In the genomic region with DNA sequence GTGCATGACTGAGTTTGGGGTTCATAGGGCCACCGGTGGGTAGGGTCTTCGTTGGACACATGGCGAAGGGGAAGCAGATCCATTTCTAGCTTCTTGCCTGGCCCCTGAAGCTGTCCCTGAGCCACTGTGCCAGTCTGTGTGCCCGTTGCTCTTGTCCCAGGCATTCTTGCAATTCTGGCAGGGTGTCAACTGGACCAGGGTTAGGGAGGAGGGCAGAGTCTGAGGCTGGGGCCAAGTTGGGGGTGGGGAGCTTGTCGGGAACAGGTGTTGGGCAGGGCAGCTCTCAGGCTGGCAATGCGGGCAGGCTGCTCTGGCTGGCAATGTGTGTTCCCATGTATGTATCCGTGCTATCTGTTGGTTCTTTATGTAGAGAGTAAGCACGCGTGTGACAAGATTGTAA, we compare ENCODE assay signal across 8 mouse cellular contexts. TPM values are rescaled to one million over a fixed set of nuclear protein-coding genes. Genes with fewer than 3 reads are reported as not detected.
DNase-seq lines count a peak whose midpoint lies in the region; ATAC-seq lines count a peak whose summit lies in the region.
"Had no signal": no experiment of that assay in that cellular context is flagged by ENCODE, and none has a peak within 500 bp of the region (broad histone marks: within the 10 kb centered on the region; RNA-seq: fewer than 3 reads in every experiment).

No protein-coding gene starts in this region.

- no peaks in the 10 kb centered on the region; the same call in 1 of the 2 replicates for H3K4me1 ChIP-seq in stomach, embryonic 16.5 days (ENCODE audit: control insufficient read depth, insufficient read depth, low read length)

- no peak overlapping the region for H3K4me2 ChIP-seq in stomach, embryonic 16.5 days (ENCODE audit: low read depth, low read length)

- intact Hi-C loops in heart, postnatal 36 days (cut with DNase I): no loop called here

- no peak overlapping the region for H3K27ac ChIP-seq in stomach, embryonic 16.5 days (ENCODE audit: low read length)

- H3K4me3 ChIP-seq in stomach, embryonic 16.5 days (replicated peaks; ENCODE audit: low read length): no peak overlapping the region

- no peaks in the 10 kb centered on the region for H3K36me3 ChIP-seq in stomach, embryonic 16.5 days (ENCODE audit: control insufficient read depth, insufficient read depth, low read length)

- H3K9me3 ChIP-seq in stomach, embryonic 16.5 days (replicated peaks; ENCODE audit: control insufficient read depth, low read length): no peaks in the 10 kb centered on the region

- peak; percentile 42; the same call in 1 of the 2 replicates for ATAC-seq in stomach, embryonic 16.5 days (ENCODE audit: insufficient read depth, low FRiP score)
- no peak for ATAC-seq in monocyte, adult 5-6 weeks (replicated peaks; ENCODE audit: insufficient number of reproducible peaks, low FRiP score, low TSS enrichment, poor library complexity, severe bottlenecking)

- DNase-seq in ovary, postnatal 36 days (ENCODE audit: low spot score): peak; percentile 49
- no peak for DNase-seq in ovary, postnatal 10 days (ENCODE audit: low spot score)
- peak; percentile 99 to 100 for DNase-seq in cerebellum, postnatal 10 days
- peak; percentile 70 to 73 for DNase-seq in heart, postnatal 36 days
- DNase-seq in layer of hippocampus, adult 11-12 months (ENCODE audit: low spot score): no peak

- 68% methylated on average over 9 of the region's 9 CpGs for WGBS in stomach, embryonic 16.5 days

- H3K9ac ChIP-seq in stomach, embryonic 16.5 days (ENCODE audit: low read length): no peak overlapping the region

- peaks cover 28% of the 10 kb centered on the region for H3K27me3 ChIP-seq in stomach, embryonic 16.5 days (ENCODE audit: control insufficient read depth, insufficient read depth, low read length)

RNA-seq across cellular contexts. Expression of a gene that starts 4.8 kb away (rescaled TPM):
- total RNA-seq in heart, postnatal 36 days (2021): 100 to 1,000 TPM; 160 to 167 TPM
- polyA plus RNA-seq in stomach, embryonic 16.5 days (2015; fragmentation: Nextera tagmentation; extraction: Ambion mirVana): 7.9 and 12.4 TPM in 2 replicates
- 0.19 to 0.53 TPM in 2 of 3 replicates, not detected in the other for total RNA-seq in monocyte, adult 5-6 weeks (2017)

RNA-seq across cellular contexts. Expression of a gene that starts 14.6 kb away (rescaled TPM):
- total RNA-seq in heart, postnatal 36 days (2021): 100 to 1,000 TPM; 184 to 206 TPM
- polyA plus RNA-seq in stomach, embryonic 16.5 days (2015; fragmentation: Nextera tagmentation; extraction: Ambion mirVana): 194 and 206 TPM in 2 replicates
- total RNA-seq in monocyte, adult 5-6 weeks (2017): 110 to 127 TPM (median 111 TPM) in 3 replicates

RNA-seq across cellular contexts. Expression of a gene that starts 15.8 kb away (rescaled TPM):
- total RNA-seq in heart, postnatal 36 days (2021): 1 to 10 TPM; 6.4 to 7.5 TPM
- polyA plus RNA-seq in stomach, embryonic 16.5 days (2015; fragmentation: Nextera tagmentation; extraction: Ambion mirVana): 16.6 and 18.7 TPM in 2 replicates
- 1.5 to 7.6 TPM in 2 of 3 replicates, not detected in the other for total RNA-seq in monocyte, adult 5-6 weeks (2017)

RNA-seq across cellular contexts. Expression of a gene that starts 22.3 kb away (rescaled TPM):
- not detected for total RNA-seq in heart, postnatal 36 days (2021)
- 3.4 and 3.6 TPM in 2 replicates for polyA plus RNA-seq in stomach, embryonic 16.5 days (2015; fragmentation: Nextera tagmentation; extraction: Ambion mirVana)
- total RNA-seq in monocyte, adult 5-6 weeks (2017): not detected in 3 replicates
- polyA plus RNA-seq: forebrain, embryonic 11.5 days had no signal

RNA-seq across cellular contexts. Expression of a gene that starts 37.7 kb away (rescaled TPM):
- 100 to 1,000 TPM; 117 to 143 TPM for total RNA-seq in heart, postnatal 36 days (2021)
- 756 and 798 TPM in 2 replicates for polyA plus RNA-seq in stomach, embryonic 16.5 days (2015; fragmentation: Nextera tagmentation; extraction: Ambion mirVana)
- 12.1 to 26.5 TPM (median 22.9 TPM) in 3 replicates for total RNA-seq in monocyte, adult 5-6 weeks (2017)

Comparison
In these comparisons a context has a peak if more than half of its experiments do, and no peak if none do; other contexts are left out.
1. DNase-seq: peak in ovary, postnatal 36 days (single experiment), cerebellum, postnatal 10 days (2 of 2) and heart, postnatal 36 days (2 of 2); none in ovary, postnatal 10 days (single experiment) and layer of hippocampus, adult 11-12 months (single experiment).
2. RNA of a gene that starts 4.8 kb away (total RNA-seq): 160 to 167 TPM in heart, postnatal 36 days; 0.19 to 0.53 TPM in monocyte, adult 5-6 weeks; every median in the first group is over 100 times any median in the second.